Mouse (Mus musculus) gastrocnemius, postnatal 14 days (tissue): Measurements from ENCODE around the gene Tnn. TPM values are rescaled to one million over a fixed set of nuclear protein-coding genes. Genes with fewer than 3 reads are reported as not detected.
A peak's percentile ranks its signal among the peaks of the same experiment; 100 is the strongest.

Experiments used
- DNase-seq: peaks from one replicate; pipeline ENCODE4 v3.0.0; 2021; ENCODE audit warnings: mixed read lengths
- intact Hi-C: fragments of 180-260 bp; cut with DNase I; formaldehyde crosslinking; loops from one replicate; pipeline ENCODE4 v1.15.1; 2025; ENCODE audit warnings: low total_unique reads
- long read RNA-seq, 2 experiments: library from polyadenylated mRNA; stranded (forward); transcript quantifications; one replicate each; pipeline ENCODE4 v2.0.0; 2021
- total RNA-seq, 2 experiments: library from RNA; stranded (reverse); gene quantifications; 2 replicates each; pipeline ENCODE4 v1.2.3; 2021

The Tnn gene
- total RNA-seq, result under 1 TPM in 1 of 2 experiments, not detected in 1; 0.04 TPM
- long read RNA-seq, experiment 1, result 0 reads
- long read RNA-seq, experiment 2, result 0 reads

- intact Hi-C loops, result no loop called here
- DNase-seq, result no peak
Observed at GRCm38 (mm10) chr1:160153480-160153879, at the start of gene Tnn. Gene Tnn, minus strand, starts transcription at chr1:160153580.

- intact Hi-C loops, result loop anchor here (2.0 kb wide), 1 partner anchor 18 kb away; the partner anchor contains the start of gene Cacybp
- DNase-seq, result no peak
Observed at GRCm38 (mm10) chr1:160195337-160195663, 41.9 kb upstream of the Tnn start.

- DNase-seq, result peak; percentile 96
- intact Hi-C loops, result loop anchor here (2.0 kb wide), 1 partner anchor 18 kb away; the partner anchor contains the start of gene Cacybp
Observed at GRCm38 (mm10) chr1:160194529-160195336, 41.4 kb upstream of the Tnn start, which contains the start of gene Mrps14. Gene Mrps14, plus strand, starts transcription at chr1:160195215.

GRCm38 (mm10) chr1:160184506-160184905 is 31.1 kb upstream of the Tnn start:
- intact Hi-C loops, result no loop called here
- peak; percentile 5 for DNase-seq

GRCm38 (mm10) chr1:160181216-160181615 is 27.8 kb upstream of the Tnn start:
- intact Hi-C loops, result no loop called here
- no peak for DNase-seq

- intact Hi-C loops, result no loop called here
- no peak for DNase-seq
Observed at GRCm38 (mm10) chr1:160176903-160177302, 23.5 kb upstream of the Tnn start.

- intact Hi-C loops, result loop anchor here (5.0 kb wide), 1 partner anchor 1286 kb away; no protein-coding TSS in a partner anchor
Observed at GRCm38 (mm10) chr1:160166600-160166999, 13.2 kb upstream of the Tnn start.

GRCm38 (mm10) chr1:160158190-160158589 is 4.8 kb upstream of the Tnn start:
- DNase-seq, result no peak
- intact Hi-C loops, result no loop called here

More at GRCm38 (mm10) chr1:160166600-160166999, 13.2 kb upstream of the Tnn start:
- DNase-seq, result no peak

- no peak for DNase-seq
- intact Hi-C loops, result no loop called here
Observed at GRCm38 (mm10) chr1:160150726-160151125, 2.7 kb downstream of the Tnn start.

GRCm38 (mm10) chr1:160149291-160149906 is 4.0 kb downstream of the Tnn start:
- no peak for DNase-seq
- intact Hi-C loops, result no loop called here

- no peak for DNase-seq
- intact Hi-C loops, result no loop called here
Observed at GRCm38 (mm10) chr1:160147274-160147673, 6.1 kb downstream of the Tnn start.

GRCm38 (mm10) chr1:160145606-160146005 is 7.8 kb downstream of the Tnn start:
- no peak for DNase-seq
- intact Hi-C loops, result no loop called here

- DNase-seq, result no peak
Observed at GRCm38 (mm10) chr1:160144343-160144742, 9.0 kb downstream of the Tnn start.

GRCm38 (mm10) chr1:160136362-160136890 is 17.0 kb downstream of the Tnn start:
- intact Hi-C loops, result no loop called here
- DNase-seq, result no peak

More at GRCm38 (mm10) chr1:160144343-160144742, 9.0 kb downstream of the Tnn start:
- intact Hi-C loops, result no loop called here

GRCm38 (mm10) chr1:160133464-160134079 is 19.8 kb downstream of the Tnn start:
- intact Hi-C loops, result no loop called here
- DNase-seq, result no peak

GRCm38 (mm10) chr1:160123957-160124356 is 29.4 kb downstream of the Tnn start:
- intact Hi-C loops, result no loop called here
- DNase-seq, result no peak

GRCm38 (mm10) chr1:160108604-160109003 is 44.8 kb downstream of the Tnn start:
- no peak for DNase-seq

GRCm38 (mm10) chr1:160105426-160105825 is 48.0 kb downstream of the Tnn start:
- intact Hi-C loops, result no loop called here
- no peak for DNase-seq

More at GRCm38 (mm10) chr1:160108604-160109003, 44.8 kb downstream of the Tnn start:
- intact Hi-C loops, result no loop called here

- no peak for DNase-seq
- intact Hi-C loops, result no loop called here
Observed at GRCm38 (mm10) chr1:160100996-160101395, 52.4 kb downstream of the Tnn start.
